Mouse (Mus musculus) kidney, embryonic 16.5 days (tissue): Measurements from ENCODE around the gene Zbtb40. TPM values are rescaled to one million over a fixed set of nuclear protein-coding genes. Genes with fewer than 3 reads are reported as not detected.

Source experiments
- ATAC-seq: fragments of 200-750 bp; cut with Nextera tagmentation; 2 replicates; pipeline ENCODE4 v1.8.0; 2017; ENCODE audit warnings: moderate TSS enrichment; ENCODE audit not compliant: low FRiP score, low TSS enrichment
- H3K27ac ChIP-seq: fragments of 300-500 bp; sonication (generic); 2 replicates; pipeline ENCODE4 v1.5.1; 2014; ENCODE audit warnings: low read length
- H3K27me3 ChIP-seq: fragments of 300-500 bp; sonication (generic); 2 replicates; pipeline ENCODE4 v1.6.1; 2014; ENCODE audit warnings: low read length, control low read depth, mixed read lengths; ENCODE audit not compliant: insufficient read depth
- H3K36me3 ChIP-seq: fragments of 300-500 bp; sonication (generic); 2 replicates; pipeline ENCODE4 v1.6.1; 2014; ENCODE audit warnings: low read length, control low read depth, mixed read lengths; ENCODE audit not compliant: insufficient read depth
- H3K4me1 ChIP-seq: fragments of 300-500 bp; sonication (generic); 2 replicates; pipeline ENCODE4 v1.6.1; 2014; ENCODE audit warnings: low read length, control low read depth, mixed read lengths; ENCODE audit not compliant: insufficient read depth
- H3K4me2 ChIP-seq: fragments of 300-500 bp; sonication (generic); replicated peaks from 2 replicates; pipeline ENCODE4 v1.6.1; 2014; ENCODE audit warnings: low read depth, low read length
- H3K4me3 ChIP-seq: fragments of 300-500 bp; sonication (generic); 2 replicates; pipeline ENCODE4 v1.5.1; 2014; ENCODE audit warnings: mild to moderate bottlenecking, low read length
- H3K9ac ChIP-seq: fragments of 300-500 bp; sonication (generic); replicated peaks from 2 replicates; pipeline ENCODE4 v1.6.1; 2014; ENCODE audit warnings: low read length
- H3K9me3 ChIP-seq: fragments of 300-500 bp; sonication (generic); 2 replicates; pipeline ENCODE4 v1.6.1; 2016; ENCODE audit warnings: low read length, control low read depth
- WGBS: fragments of 180-500 bp; shearing (Covaris S2); extraction: QIAGEN DNeasy Blood & Tissue Kit; methylation state at CpG from one replicate; pipeline ENCODE4 v1.1.7; 2014; 5-methylcytosine and 5-hydroxymethylcytosine counted together
- polyA plus RNA-seq: library from polyadenylated mRNA; unstranded; fragments of >200 nt; fragmentation: Nextera tagmentation; extraction: Ambion mirVana; gene quantifications from 2 replicates; pipeline ENCODE4 v1.2.1, GENCODE M21; 2015

Zbtb40 gene
- polyA plus RNA-seq, 1 experiment from 2014 or later: 4.9 TPM

GRCm38 (mm10) chr4:136945397-136945796 lies 103.2 kb downstream of the Zbtb40 start:
- no peak overlapping the region for H3K27ac ChIP-seq
- H3K4me2 ChIP-seq: no peak overlapping the region
- 0 out of 2 replicates have a peak, but pooled peaks have one; percentile 46 for ATAC-seq
- WGBS: 55% methylated on average over 17 of the region's 17 CpGs
- H3K9me3 ChIP-seq: no peaks in the 10 kb centered on the region
- no peaks in the 10 kb centered on the region for H3K36me3 ChIP-seq
- no peak overlapping the region for H3K9ac ChIP-seq
- peaks cover 14% of the 10 kb centered on the region; the same call in 1 of the 2 replicates for H3K27me3 ChIP-seq
- no peak overlapping the region for H3K4me3 ChIP-seq
- peaks cover 7% of the 10 kb centered on the region for H3K4me1 ChIP-seq

- H3K4me1 ChIP-seq: peaks cover 7% of the 10 kb centered on the region
- 64% methylated on average over 11 of the region's 11 CpGs for WGBS
- H3K9me3 ChIP-seq: no peaks in the 10 kb centered on the region
- peaks cover 14% of the 10 kb centered on the region; the same call in 1 of the 2 replicates for H3K27me3 ChIP-seq
- H3K27ac ChIP-seq: no peak overlapping the region
- no peak overlapping the region for H3K9ac ChIP-seq
- H3K4me3 ChIP-seq: no peak overlapping the region
- H3K4me2 ChIP-seq: no peak overlapping the region
- H3K36me3 ChIP-seq: no peaks in the 10 kb centered on the region
- ATAC-seq: peak; percentile 29; the same call in 1 of the 2 replicates
Observed at GRCm38 (mm10) chr4:136944558-136945350, 103.8 kb downstream of the Zbtb40 start.

DNA sequence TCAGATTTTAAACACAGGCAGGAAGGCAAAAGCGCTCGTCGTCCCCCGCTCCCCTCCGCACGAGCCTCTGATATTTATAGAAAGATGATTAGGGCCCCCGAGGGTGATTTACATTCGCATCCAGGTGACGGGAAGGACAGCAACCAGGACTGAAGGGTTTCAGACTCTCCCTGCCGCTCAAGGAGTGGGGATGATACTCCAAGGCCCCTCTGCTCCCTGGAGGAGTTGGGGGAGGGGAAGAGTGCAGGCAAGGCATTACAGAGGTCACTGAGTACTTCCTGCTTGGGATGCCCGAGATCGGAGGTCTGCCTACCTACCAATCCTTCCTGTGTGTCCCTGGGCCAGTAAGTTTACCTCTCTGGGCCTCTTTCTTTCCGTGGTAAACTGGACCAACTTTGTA lies 105.4 kb downstream of the Zbtb40 start:
- ATAC-seq: no peak
- Histone ChIP-seq H3K9ac (no peak overlapping the region), H3K27ac (no peak overlapping the region), H3K4me1 (peaks cover 7% of the 10 kb centered on the region), H3K27me3 (peaks cover 14% of the 10 kb centered on the region; the same call in 1 of the 2 replicates), H3K9me3 (no peaks in the 10 kb centered on the region), H3K36me3 (no peaks in the 10 kb centered on the region), H3K4me3 (no peak overlapping the region), H3K4me2 (no peak overlapping the region)
- 22% methylated on average over 13 of the region's 13 CpGs for WGBS

GRCm38 (mm10) chr4:136942761-136943160 lies 105.8 kb downstream of the Zbtb40 start:
- H3K27ac ChIP-seq: no peak overlapping the region
- peaks cover 7% of the 10 kb centered on the region for H3K4me1 ChIP-seq
- H3K9me3 ChIP-seq: no peaks in the 10 kb centered on the region
- 28% methylated on average over 18 of the region's 18 CpGs for WGBS
- ATAC-seq: no peak
- no peaks in the 10 kb centered on the region for H3K36me3 ChIP-seq
- no peak overlapping the region for H3K9ac ChIP-seq
- H3K4me2 ChIP-seq: no peak overlapping the region
- no peak overlapping the region for H3K4me3 ChIP-seq
- peaks cover 14% of the 10 kb centered on the region; the same call in 1 of the 2 replicates for H3K27me3 ChIP-seq

DNA sequence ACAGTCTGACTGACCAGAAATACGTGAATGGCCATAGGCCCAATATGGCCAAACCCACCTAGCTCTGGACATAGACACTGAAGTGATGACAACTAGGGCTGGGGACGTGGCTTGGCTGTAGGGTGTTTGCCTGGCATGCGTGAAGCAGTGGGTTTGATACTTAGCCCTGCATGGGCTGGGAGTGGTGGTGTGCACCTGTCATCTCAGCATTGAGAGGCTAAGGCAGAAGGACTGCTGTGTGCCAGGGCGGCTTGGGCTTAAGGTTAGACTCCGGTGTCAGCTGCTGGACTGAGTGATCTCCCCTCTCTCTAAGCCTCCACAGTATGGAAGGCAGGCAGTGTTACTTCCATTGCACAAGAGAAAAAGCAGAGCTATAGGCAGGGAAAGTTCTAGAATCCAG lies 110.7 kb downstream of the Zbtb40 start:
- 91% methylated on average over 5 of the region's 5 CpGs for WGBS
- ATAC-seq: no peak

GRCm38 (mm10) chr4:136937344-136937743 lies 111.3 kb downstream of the Zbtb40 start:
- Histone ChIP-seq H3K9me3 (no peaks in the 10 kb centered on the region), H3K4me3 (no peak overlapping the region), H3K4me1 (no peaks in the 10 kb centered on the region), H3K36me3 (no peaks in the 10 kb centered on the region), H3K27me3 (0 out of 2 replicates have a peak, but pooled peaks cover 5% of the 10 kb centered on the region), H3K9ac (no peak overlapping the region), H3K4me2 (no peak overlapping the region), H3K27ac (no peak overlapping the region)
- no peak for ATAC-seq
- WGBS: 77% methylated on average over 4 of the region's 4 CpGs

More for the DNA sequence above, 110.7 kb downstream of the Zbtb40 start:
- H3K9ac ChIP-seq: no peak overlapping the region
- no peak overlapping the region for H3K4me3 ChIP-seq
- no peak overlapping the region for H3K4me2 ChIP-seq
- no peak overlapping the region for H3K27ac ChIP-seq
- peaks cover 3% of the 10 kb centered on the region; the same call in 1 of the 2 replicates for H3K4me1 ChIP-seq
- 0 out of 2 replicates have a peak, but pooled peaks cover 7% of the 10 kb centered on the region for H3K27me3 ChIP-seq
- H3K9me3 ChIP-seq: no peaks in the 10 kb centered on the region
- no peaks in the 10 kb centered on the region for H3K36me3 ChIP-seq

DNA sequence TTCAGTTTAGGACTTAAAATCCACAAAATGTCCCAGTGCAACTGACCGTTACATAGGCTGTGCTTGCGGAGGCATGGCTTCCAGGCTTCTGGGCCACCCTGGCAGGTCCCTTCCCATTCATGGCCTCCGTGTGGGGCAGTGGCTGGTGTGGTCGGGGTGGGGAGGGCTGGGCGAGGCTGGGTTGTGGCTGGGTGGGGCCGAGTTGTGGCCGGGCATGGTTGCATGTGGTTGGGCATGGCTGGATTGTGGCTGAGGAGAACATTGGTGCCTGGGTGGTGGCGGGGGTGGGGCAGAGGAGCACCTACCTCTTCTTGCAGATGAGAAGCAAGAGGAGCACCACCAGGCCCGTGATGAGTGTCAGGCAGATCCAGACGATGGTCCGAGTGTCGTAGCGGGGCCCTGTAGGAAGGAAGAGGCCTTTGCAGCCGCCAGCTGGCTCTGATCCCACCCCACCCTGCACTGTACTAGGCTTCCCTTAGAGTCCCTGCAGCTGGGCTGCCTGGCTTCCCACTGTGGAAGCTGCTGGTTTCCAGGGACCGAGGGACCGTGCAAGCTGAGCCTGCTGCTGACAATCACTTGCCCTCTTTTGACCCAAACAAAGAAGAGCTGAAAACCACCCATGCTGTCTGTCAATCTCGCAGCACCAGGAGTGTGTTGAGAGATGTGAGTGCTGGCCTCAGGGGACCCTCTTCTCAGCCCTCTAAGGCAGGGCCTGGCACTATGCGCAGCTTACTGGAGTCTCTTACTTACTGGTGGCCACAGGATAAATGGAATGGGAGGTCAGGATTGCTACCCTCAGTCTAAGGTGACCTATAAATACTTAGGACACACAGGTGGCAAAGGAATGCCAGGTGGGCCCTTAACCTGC lies 113.6 kb downstream of the Zbtb40 start:
- no peak for ATAC-seq
- no peaks in the 10 kb centered on the region for H3K9me3 ChIP-seq
- no peak overlapping the region for H3K27ac ChIP-seq
- WGBS: 60% methylated on average over 18 of the region's 18 CpGs
- no peak overlapping the region for H3K9ac ChIP-seq
- no peaks in the 10 kb centered on the region for H3K4me1 ChIP-seq
- H3K4me2 ChIP-seq: no peak overlapping the region
- H3K27me3 ChIP-seq: no peaks in the 10 kb centered on the region
- H3K36me3 ChIP-seq: no peaks in the 10 kb centered on the region
- H3K4me3 ChIP-seq: no peak overlapping the region

DNA sequence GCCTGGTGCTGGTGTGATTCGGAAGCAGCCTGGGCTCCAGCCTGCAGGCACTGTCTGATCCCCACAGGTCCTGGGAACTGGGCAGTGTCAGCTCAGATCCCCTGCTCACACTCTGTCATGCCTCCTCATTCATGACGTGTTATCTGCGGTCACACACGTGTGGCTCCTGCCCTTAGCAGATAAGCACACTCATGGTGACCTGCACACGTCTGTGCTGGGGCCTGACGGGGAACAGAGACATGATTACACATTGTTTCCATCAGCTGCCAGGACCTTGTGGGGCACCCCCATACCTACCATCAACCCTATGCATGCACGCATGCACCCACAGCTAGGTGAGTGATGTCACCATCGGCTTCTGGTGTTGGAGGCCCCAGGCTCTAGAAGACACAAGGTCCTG lies 118.1 kb downstream of the Zbtb40 start:
- no peak for ATAC-seq
- 82% methylated on average over 8 of the region's 8 CpGs for WGBS

More for the DNA sequence above, 118.1 kb downstream of the Zbtb40 start:
- Histone ChIP-seq H3K9me3 (no peaks in the 10 kb centered on the region), H3K27me3 (peaks cover 6% of the 10 kb centered on the region), H3K4me2 (no peak overlapping the region), H3K36me3 (no peaks in the 10 kb centered on the region), H3K4me3 (no peak overlapping the region), H3K9ac (no peak overlapping the region), H3K27ac (no peak overlapping the region), H3K4me1 (no peaks in the 10 kb centered on the region)
